Mouse (Mus musculus): ENCODE results near the gene Snx1.

DNA sequence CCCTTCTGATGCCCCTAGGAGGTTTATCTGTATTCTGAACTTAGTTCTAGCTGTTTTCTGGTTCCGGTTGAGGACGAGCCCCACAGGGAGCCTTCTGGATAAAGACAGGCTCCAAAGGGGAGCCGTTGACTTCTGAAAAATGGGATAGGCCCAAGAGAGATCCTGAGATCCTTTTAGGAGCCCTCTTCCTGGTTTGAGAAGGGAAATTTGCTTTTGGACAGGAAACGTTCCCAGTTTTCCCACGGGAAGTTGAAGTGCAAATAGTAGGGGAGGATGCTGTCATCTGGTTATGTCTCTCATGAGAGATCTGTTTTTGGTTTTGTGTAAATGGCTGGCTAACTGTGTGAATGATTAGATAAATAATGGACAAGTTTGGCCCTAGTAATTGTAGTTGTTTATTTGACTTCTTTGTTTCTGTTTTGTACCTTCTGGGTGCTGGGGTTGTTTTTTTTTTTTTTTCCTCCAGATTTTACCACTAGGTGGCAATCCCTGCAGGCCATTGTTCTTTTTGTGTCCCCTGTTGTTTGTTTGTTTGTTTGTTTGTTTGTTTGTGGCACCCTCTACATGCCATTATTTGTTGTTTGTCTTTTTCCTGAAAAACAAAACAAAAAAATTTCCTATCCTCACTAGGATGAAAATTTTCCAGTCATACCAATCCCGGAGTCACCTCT is 76.3 kb downstream of the Snx1 start:
- no peak for TF ChIP-seq POLR2A (IDR thresholded peaks at IDR 0.05; ENCODE audit: low read depth, low read length)
- TF ChIP-seq CTCF (IDR thresholded peaks at IDR 0.05; ENCODE audit: borderline replicate concordance, insufficient read depth, low read length): no peak
